Mouse (Mus musculus) kidney, adult 18-20 months (tissue): ENCODE data around the gene Gm597.

Source experiments
- DNase-seq: peaks from one replicate; pipeline ENCODE4 v3.0.0; 2021

Gene Gm597

GRCm38 (mm10) chr1:28780152-28780551 is at the start of gene Gm597:
TSS of gene Gm597 (minus strand) at chr1:28780252.
- no peak for DNase-seq

GRCm38 (mm10) chr1:28807689-28808088 is 27.6 kb upstream of the Gm597 start:
- DNase-seq = no peak

GRCm38 (mm10) chr1:28806618-28807017 is 26.6 kb upstream of the Gm597 start:
- no peak for DNase-seq

GRCm38 (mm10) chr1:28800881-28801280 is 20.8 kb upstream of the Gm597 start:
- no peak for DNase-seq
